Mouse (Mus musculus) 3T3-L1 (cell line): ENCODE data around the gene Igflr1.

Source experiments
- DNase-seq: peaks from one replicate; pipeline ENCODE4 v3.0.0-alpha.2; 2015; ENCODE audit warnings: low read depth, low spot score

Gene Igflr1

GRCm38 (mm10) chr7:30553810-30554584 lies 11.2 kb upstream of the Igflr1 start:
- no peak for DNase-seq

- DNase-seq: peak; percentile 55
Measured at GRCm38 (mm10) chr7:30556894-30557536, 8.2 kb upstream of the Igflr1 start.

- peak; percentile 32 for DNase-seq
Measured at GRCm38 (mm10) chr7:30557901-30558514, 7.2 kb upstream of the Igflr1 start.

- peak; percentile 33 for DNase-seq
Measured at GRCm38 (mm10) chr7:30558656-30559442, 6.4 kb upstream of the Igflr1 start.

- peak; percentile 98 for DNase-seq
Measured at GRCm38 (mm10) chr7:30559443-30559954, 5.7 kb upstream of the Igflr1 start, which contains the start of gene Lin37. Gene Lin37, minus strand, starts transcription at chr7:30559838.

- DNase-seq: no peak
Measured at GRCm38 (mm10) chr7:30560296-30560695, 4.9 kb upstream of the Igflr1 start.

- DNase-seq: peak; percentile 34
Measured at GRCm38 (mm10) chr7:30562526-30563116, 2.6 kb upstream of the Igflr1 start.

- peak; percentile 97 for DNase-seq
Measured at GRCm38 (mm10) chr7:30563117-30563905, 1.9 kb upstream of the Igflr1 start, which contains the start of the genes U2af1l4, Gm49396 and Psenen. Gene U2af1l4, plus strand, starts transcription at chr7:30563301. Gene Gm49396, plus strand, starts transcription at chr7:30563344. Gene Psenen, minus strand, starts transcription at chr7:30563627.

- no peak for DNase-seq
Measured at GRCm38 (mm10) chr7:30563906-30564280, 1.3 kb upstream of the Igflr1 start.

GRCm38 (mm10) chr7:30566033-30566432 lies 806 bp downstream of the Igflr1 start:
- DNase-seq: no peak

- no peak for DNase-seq
Measured at GRCm38 (mm10) chr7:30567555-30567954, 2.3 kb downstream of the Igflr1 start.

GRCm38 (mm10) chr7:30572389-30572788 lies 7.2 kb downstream of the Igflr1 start:
- DNase-seq: no peak

- DNase-seq: no peak
Measured at GRCm38 (mm10) chr7:30572969-30573368, 7.7 kb downstream of the Igflr1 start.

GRCm38 (mm10) chr7:30579950-30580349 lies 14.7 kb downstream of the Igflr1 start:
- no peak for DNase-seq

- DNase-seq: no peak
Measured at GRCm38 (mm10) chr7:30581547-30581946, 16.3 kb downstream of the Igflr1 start.

GRCm38 (mm10) chr7:30584339-30584738 lies 19.1 kb downstream of the Igflr1 start:
- DNase-seq: no peak

GRCm38 (mm10) chr7:30585170-30585569 lies 19.9 kb downstream of the Igflr1 start:
- DNase-seq: no peak

- no peak for DNase-seq
Measured at GRCm38 (mm10) chr7:30586455-30587020, 21.3 kb downstream of the Igflr1 start.

GRCm38 (mm10) chr7:30587842-30588667 lies 22.8 kb downstream of the Igflr1 start:
- DNase-seq: peak; percentile 35
